Mouse (Mus musculus) midbrain, embryonic 14.5 days (tissue): ENCODE data around the gene Rbm18. TPM values are rescaled to one million over a fixed set of nuclear protein-coding genes. Genes with fewer than 3 reads are reported as not detected.
"Not testable (repeated sequence)": the region's sequence is repeated elsewhere in the genome, so short reads cannot be mapped to it uniquely, and the experiment has no call there.

Experiments
- ATAC-seq: fragments of 200-750 bp; cut with Nextera tagmentation; 2 replicates; pipeline ENCODE4 v1.8.0; 2017; ENCODE audit warnings: moderate number of reproducible peaks, moderate library complexity; ENCODE audit not compliant: low FRiP score, low TSS enrichment
- DNase-seq: peaks from one replicate; pipeline ENCODE4 v3.0.0-alpha.2; 2015
- H3K27ac ChIP-seq: fragments of 300-500 bp; sonication (generic); replicated peaks from 2 replicates; pipeline ENCODE4 v1.5.1; 2014; ENCODE audit warnings: mild to moderate bottlenecking, low read depth, low read length, moderate library complexity
- H3K27me3 ChIP-seq: fragments of 300-500 bp; sonication (generic); 2 replicates; pipeline ENCODE4 v1.6.1; 2014; ENCODE audit warnings: low read length, control low read depth, mixed read lengths; ENCODE audit not compliant: control insufficient read depth, insufficient read depth
- H3K36me3 ChIP-seq: fragments of 300-500 bp; sonication (generic); 2 replicates; pipeline ENCODE4 v1.6.1; 2014; ENCODE audit warnings: low read length, control low read depth; ENCODE audit not compliant: control insufficient read depth, insufficient read depth
- H3K4me1 ChIP-seq: fragments of 300-500 bp; sonication (generic); 2 replicates; pipeline ENCODE4 v1.6.1; 2014; ENCODE audit warnings: mild to moderate bottlenecking, antibody characterized with exemption, low read length, control low read depth; ENCODE audit not compliant: control insufficient read depth, insufficient read depth
- H3K4me2 ChIP-seq: fragments of 300-500 bp; sonication (generic); 2 replicates; pipeline ENCODE4 v1.6.1; 2014; ENCODE audit warnings: mild to moderate bottlenecking, low read length, moderate library complexity
- H3K4me3 ChIP-seq: fragments of 300-500 bp; sonication (generic); replicated peaks from 2 replicates; pipeline ENCODE4 v1.5.1; 2014; ENCODE audit warnings: low read depth, low read length
- H3K9ac ChIP-seq: fragments of 300-500 bp; sonication (generic); replicated peaks from 2 replicates; pipeline ENCODE4 v1.6.1; 2014; ENCODE audit warnings: mild to moderate bottlenecking, low read length, moderate library complexity
- H3K9me3 ChIP-seq: fragments of 300-500 bp; sonication (generic); 2 replicates; pipeline ENCODE4 v1.6.1; 2016; ENCODE audit warnings: low read length, control low read depth, mixed read lengths; ENCODE audit not compliant: control insufficient read depth
- WGBS: fragments of 180-500 bp; shearing (Covaris S2); extraction: QIAGEN DNeasy Blood & Tissue Kit; methylation state at CpG from one replicate; pipeline ENCODE4 v1.1.7; 2014; 5-methylcytosine and 5-hydroxymethylcytosine counted together
- polyA plus RNA-seq: library from polyadenylated mRNA; unstranded; fragments of >200 nt; fragmentation: Nextera tagmentation; extraction: Ambion mirVana; gene quantifications from 2 replicates; pipeline ENCODE4 v1.2.1, GENCODE M21; 2014

The Rbm18 gene
- 151 and 172 TPM in 2 replicates for polyA plus RNA-seq

GRCm38 (mm10) chr2:36136300-36136941 lies at the start of gene Rbm18, which contains the start of gene Mrrf:
Rbm18 (minus strand) TSS chr2:36136773.
Mrrf (plus strand) TSS chr2:36136389.
- Histone ChIP-seq H3K4me3 (peak within 1 kb of the TSS; percentile 55), H3K9ac (peak within 1 kb of the TSS; percentile 78), H3K27ac (peak within 1 kb of the TSS; percentile 81), H3K4me1 (peaks cover 14% of the 10 kb centered on the region), H3K36me3 (peaks cover 29% of the 10 kb centered on the region), H3K9me3 (no peaks in the 10 kb centered on the region), H3K4me2 (peak within 1 kb of the TSS; percentile 83), H3K27me3 (no peaks in the 10 kb centered on the region)
- peak; percentile 94 for DNase-seq
- under 1% methylated on average over 50 of the region's 50 CpGs for WGBS
- ATAC-seq = peak; percentile 98

GRCm38 (mm10) chr2:36184876-36185275 lies 48.3 kb upstream of the Rbm18 start:
- 63% methylated on average over 6 of the region's 6 CpGs for WGBS
- DNase-seq = no peak
- Histone ChIP-seq H3K9ac (no peak overlapping the region), H3K27ac (no peak overlapping the region), H3K4me1 (no peaks in the 10 kb centered on the region), H3K36me3 (peaks cover 3% of the 10 kb centered on the region; the same call in 1 of the 2 replicates), H3K9me3 (no peaks in the 10 kb centered on the region), H3K4me2 (no peak overlapping the region), H3K27me3 (no peaks in the 10 kb centered on the region), H3K4me3 (no peak overlapping the region)
- no peak for ATAC-seq

- 98% methylated on average over 2 of the region's 2 CpGs for WGBS
- Histone ChIP-seq H3K4me3 (no peak overlapping the region), H3K4me2 (no peak overlapping the region), H3K4me1 (no peaks in the 10 kb centered on the region), H3K9ac (no peak overlapping the region), H3K36me3 (peaks cover 9% of the 10 kb centered on the region; the same call in 1 of the 2 replicates), H3K27me3 (no peaks in the 10 kb centered on the region), H3K27ac (no peak overlapping the region), H3K9me3 (no peaks in the 10 kb centered on the region)
- DNase-seq = no peak
- ATAC-seq = no peak
Measured at GRCm38 (mm10) chr2:36184192-36184591, 47.6 kb upstream of the Rbm18 start.

- peaks cover 18% of the 10 kb centered on the region for H3K36me3 ChIP-seq
- no peak overlapping the region for H3K9ac ChIP-seq
- no peaks in the 10 kb centered on the region for H3K4me1 ChIP-seq
- H3K4me3 ChIP-seq = no peak overlapping the region
- no peaks in the 10 kb centered on the region for H3K9me3 ChIP-seq
- WGBS = 84% methylated on average over 2 of the region's 2 CpGs
- no peak overlapping the region for H3K27ac ChIP-seq
- ATAC-seq (no peak), DNase-seq (no peak)
- H3K27me3 ChIP-seq = no peaks in the 10 kb centered on the region
- no peak overlapping the region for H3K4me2 ChIP-seq
Measured at GRCm38 (mm10) chr2:36183278-36183677, 46.7 kb upstream of the Rbm18 start.

- not testable (repeated sequence) for H3K27me3 ChIP-seq, ATAC-seq
Measured at GRCm38 (mm10) chr2:36181587-36182368, 45.2 kb upstream of the Rbm18 start.

GRCm38 (mm10) chr2:36179487-36179886 lies 42.9 kb upstream of the Rbm18 start:
- 75% methylated on average over 3 of the region's 3 CpGs for WGBS
- H3K9me3 ChIP-seq = no peaks in the 10 kb centered on the region
- no peaks in the 10 kb centered on the region for H3K27me3 ChIP-seq
- H3K4me1 ChIP-seq = no peaks in the 10 kb centered on the region
- no peak overlapping the region for H3K4me2 ChIP-seq
- H3K36me3 ChIP-seq = peaks cover 28% of the 10 kb centered on the region
- H3K4me3 ChIP-seq = no peak overlapping the region
- no peak for ATAC-seq
- no peak overlapping the region for H3K9ac ChIP-seq
- H3K27ac ChIP-seq = no peak overlapping the region
- DNase-seq = no peak

More at GRCm38 (mm10) chr2:36181587-36182368, 45.2 kb upstream of the Rbm18 start:
- H3K4me2 ChIP-seq, H3K4me1 ChIP-seq, DNase-seq, H3K4me3 ChIP-seq, H3K9ac ChIP-seq, H3K27ac ChIP-seq, H3K9me3 ChIP-seq: not testable (repeated sequence)
- WGBS = 85% methylated on average over 4 of the region's 4 CpGs
- H3K36me3 ChIP-seq = peaks cover 28% of the 10 kb centered on the region

- Histone ChIP-seq H3K4me1 (no peaks in the 10 kb centered on the region), H3K4me3 (no peak overlapping the region), H3K9me3 (no peaks in the 10 kb centered on the region), H3K36me3 (peaks cover 3% of the 10 kb centered on the region), H3K27ac (no peak overlapping the region), H3K9ac (no peak overlapping the region), H3K27me3 (no peaks in the 10 kb centered on the region), H3K4me2 (no peak overlapping the region)
- WGBS = 94% methylated on average over 3 of the region's 3 CpGs
- no peak for ATAC-seq
- DNase-seq = no peak
Measured at GRCm38 (mm10) chr2:36172574-36172973, 36.0 kb upstream of the Rbm18 start.

GRCm38 (mm10) chr2:36172136-36172535 lies 35.6 kb upstream of the Rbm18 start:
- no peak overlapping the region for H3K4me2 ChIP-seq
- H3K36me3 ChIP-seq = no peaks in the 10 kb centered on the region
- H3K9ac ChIP-seq = no peak overlapping the region
- no peak overlapping the region for H3K27ac ChIP-seq
- WGBS = 51% methylated on average over 4 of the region's 4 CpGs
- ATAC-seq = peak; percentile 62; the same call in 1 of the 2 replicates
- DNase-seq = peak; percentile 59
- no peaks in the 10 kb centered on the region for H3K27me3 ChIP-seq
- H3K4me3 ChIP-seq = no peak overlapping the region
- no peaks in the 10 kb centered on the region for H3K4me1 ChIP-seq
- no peaks in the 10 kb centered on the region for H3K9me3 ChIP-seq
